Mouse (Mus musculus): ENCODE measurements around the gene Dennd4a. TPM values are rescaled to one million over a fixed set of nuclear protein-coding genes. Genes with fewer than 3 reads are reported as not detected.
A peak's percentile ranks its signal among the peaks of the same experiment; 100 is the strongest.
"Not testable (repeated sequence)": the region's sequence is repeated elsewhere in the genome, so short reads cannot be mapped to it uniquely, and the experiment has no call there.

The Dennd4a gene
- polyA plus RNA-seq, 1 experiment from 2014 or later = 22.6 TPM

DNA sequence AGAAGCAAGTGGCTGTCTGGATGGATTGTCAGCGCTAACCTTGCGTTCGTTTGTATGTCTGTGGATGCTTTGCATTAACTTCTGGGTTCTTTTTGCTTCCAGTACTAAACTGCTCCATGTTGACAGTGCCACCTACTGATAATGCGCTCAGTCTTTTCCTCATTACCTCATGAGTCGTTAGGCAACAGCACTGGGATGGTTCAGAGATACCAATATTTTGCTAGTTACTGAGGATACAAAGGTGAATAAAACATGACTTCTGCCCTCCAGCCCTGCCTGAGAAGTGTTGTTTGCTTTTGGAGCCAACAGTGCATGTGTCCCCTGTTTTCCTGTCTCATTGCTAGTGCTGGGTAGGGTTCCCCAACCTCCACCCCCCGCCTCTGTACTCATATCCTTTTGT is 3.1 kb downstream of the Dennd4a start:
- H3K27ac ChIP-seq (ENCODE audit: low read depth, low read length) = no peak overlapping the region
- no peak overlapping the region for H3K4me3 ChIP-seq (ENCODE audit: low read depth, low read length)

DNA sequence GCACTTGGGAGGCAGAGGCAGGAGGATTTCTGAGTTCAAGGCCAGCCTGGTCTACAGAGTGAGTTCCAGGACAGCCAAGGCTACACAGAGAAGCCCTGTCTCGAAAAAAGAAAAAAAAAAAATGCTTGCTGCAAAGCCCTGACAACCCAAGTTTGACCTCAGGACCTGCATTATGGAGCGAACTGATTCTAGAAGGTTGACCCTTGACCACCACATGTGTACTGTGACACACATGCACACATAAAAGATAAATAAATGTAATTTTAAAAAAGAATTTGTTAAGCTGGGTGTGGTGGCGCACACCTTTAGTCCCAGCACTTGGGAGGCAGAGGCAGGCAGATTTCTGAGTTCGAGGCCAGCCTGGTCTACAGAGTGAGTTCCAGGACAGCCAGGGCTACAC is 8.5 kb downstream of the Dennd4a start:
- not testable (repeated sequence) for H3K27me3 ChIP-seq (replicated peaks; ENCODE audit: control insufficient read depth, insufficient read depth, low read length); H3K27ac ChIP-seq (ENCODE audit: low read depth, low read length); DNase-seq (ENCODE audit: low spot score); H3K4me3 ChIP-seq (ENCODE audit: low read depth, low read length); H3K4me2 ChIP-seq; H3K36me3 ChIP-seq (ENCODE audit: control insufficient read depth, insufficient read depth, low read length); ATAC-seq (replicated peaks; ENCODE audit: low FRiP score); H3K9ac ChIP-seq (ENCODE audit: low read depth, low read length); H3K4me1 ChIP-seq (replicated peaks; ENCODE audit: control insufficient read depth, insufficient read depth, low read length); H3K9me3 ChIP-seq (ENCODE audit: control insufficient read depth, low read length)
- WGBS = 96% methylated on average over 4 of the region's 4 CpGs

More for the DNA sequence above, 3.1 kb downstream of the Dennd4a start:
- no peaks in the 10 kb centered on the region for H3K9me3 ChIP-seq (ENCODE audit: control insufficient read depth, low read length)
- H3K9ac ChIP-seq (ENCODE audit: low read depth, low read length) = no peak overlapping the region
- ATAC-seq (replicated peaks; ENCODE audit: low FRiP score) (no peak), DNase-seq (ENCODE audit: low spot score) (no peak)
- H3K36me3 ChIP-seq (ENCODE audit: control insufficient read depth, insufficient read depth, low read length) = no peaks in the 10 kb centered on the region
- peaks cover 14% of the 10 kb centered on the region; the same call in 1 of the 2 replicates for H3K4me1 ChIP-seq (replicated peaks; ENCODE audit: control insufficient read depth, insufficient read depth, low read length)
- H3K27me3 ChIP-seq (replicated peaks; ENCODE audit: control insufficient read depth, insufficient read depth, low read length) = no peaks in the 10 kb centered on the region
- H3K4me2 ChIP-seq = no peak overlapping the region
- 76% methylated on average over 6 of the region's 6 CpGs for WGBS

DNA sequence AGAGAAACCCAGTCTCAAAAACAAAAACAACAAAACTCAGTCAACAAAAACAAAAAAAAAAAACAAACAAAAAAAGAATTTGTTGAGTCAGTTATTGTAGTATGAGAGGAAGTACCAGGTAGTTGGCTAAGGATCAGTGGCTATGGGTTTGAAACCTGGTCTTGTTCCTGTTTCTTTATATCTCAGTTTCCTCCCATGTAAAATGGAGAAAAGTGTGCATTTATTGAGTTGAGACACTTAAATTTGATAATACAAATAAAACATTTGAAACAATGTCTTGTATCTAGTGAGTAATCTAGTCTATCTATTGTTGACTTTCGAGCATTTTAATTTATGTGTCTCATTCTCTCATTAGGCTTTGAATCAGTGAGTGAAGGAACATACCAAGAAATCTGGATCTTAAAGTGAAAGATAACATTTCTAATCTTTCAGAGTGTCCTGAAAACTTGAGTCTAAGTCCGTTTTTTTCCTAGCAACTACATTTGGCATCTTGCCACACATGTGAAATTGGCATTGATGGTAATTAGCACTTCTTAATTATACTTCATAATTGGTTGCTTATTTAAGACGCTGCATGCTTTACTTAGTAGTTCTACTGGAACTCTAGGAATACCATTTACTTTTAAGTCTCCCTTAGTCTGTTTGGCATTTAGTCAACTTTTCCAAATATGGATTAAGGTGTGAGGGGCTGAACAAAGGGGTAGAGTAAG is 9.1 kb downstream of the Dennd4a start:
- peaks cover 7% of the 10 kb centered on the region for H3K4me1 ChIP-seq (replicated peaks; ENCODE audit: control insufficient read depth, insufficient read depth, low read length)
- H3K27me3 ChIP-seq (replicated peaks; ENCODE audit: control insufficient read depth, insufficient read depth, low read length) = no peaks in the 10 kb centered on the region
- H3K9me3 ChIP-seq (ENCODE audit: control insufficient read depth, low read length) = no peaks in the 10 kb centered on the region
- ATAC-seq (replicated peaks; ENCODE audit: low FRiP score) (no peak), DNase-seq (ENCODE audit: low spot score) (no peak)
- 76% methylated on average over 3 of the region's 3 CpGs for WGBS
- no peak overlapping the region for H3K9ac ChIP-seq (ENCODE audit: low read depth, low read length)
- H3K36me3 ChIP-seq (ENCODE audit: control insufficient read depth, insufficient read depth, low read length) = no peaks in the 10 kb centered on the region
- H3K27ac ChIP-seq (ENCODE audit: low read depth, low read length) = no peak overlapping the region
- H3K4me3 ChIP-seq (ENCODE audit: low read depth, low read length) = no peak overlapping the region
- no peak overlapping the region for H3K4me2 ChIP-seq

DNA sequence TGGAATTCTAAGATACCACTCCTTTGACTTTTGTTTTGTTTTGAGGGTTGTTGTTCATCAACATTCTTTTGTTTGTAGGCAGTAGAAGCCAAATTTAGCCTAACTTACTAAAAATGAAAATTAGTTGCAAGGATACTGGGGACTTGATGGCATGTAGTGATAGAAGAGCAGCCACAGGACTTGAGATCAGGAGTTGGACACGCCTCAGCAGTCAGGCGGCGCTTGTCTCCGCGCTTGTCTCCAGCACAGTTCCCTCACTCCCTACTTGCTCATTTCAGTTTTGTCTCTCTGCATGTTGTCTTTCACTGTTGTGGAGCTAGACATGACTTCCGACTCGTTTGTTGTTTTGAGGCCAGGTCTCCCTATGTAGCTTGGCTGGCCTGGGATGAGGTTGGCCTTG is 11.1 kb downstream of the Dennd4a start:
- Histone ChIP-seq H3K4me3 (ENCODE audit: low read depth, low read length) (no peak overlapping the region), H3K4me1 (replicated peaks; ENCODE audit: control insufficient read depth, insufficient read depth, low read length) (peaks cover 7% of the 10 kb centered on the region), H3K36me3 (ENCODE audit: control insufficient read depth, insufficient read depth, low read length) (no peaks in the 10 kb centered on the region), H3K9me3 (ENCODE audit: control insufficient read depth, low read length) (no peaks in the 10 kb centered on the region), H3K27ac (ENCODE audit: low read depth, low read length) (no peak overlapping the region), H3K9ac (ENCODE audit: low read depth, low read length) (no peak overlapping the region), H3K4me2 (peak overlapping the region; percentile 26; the same call in 1 of the 2 replicates), H3K27me3 (replicated peaks; ENCODE audit: control insufficient read depth, insufficient read depth, low read length) (no peaks in the 10 kb centered on the region)
- no peak for DNase-seq (ENCODE audit: low spot score)
- WGBS = 75% methylated on average over 7 of the region's 7 CpGs
- no peak for ATAC-seq (replicated peaks; ENCODE audit: low FRiP score)

DNA sequence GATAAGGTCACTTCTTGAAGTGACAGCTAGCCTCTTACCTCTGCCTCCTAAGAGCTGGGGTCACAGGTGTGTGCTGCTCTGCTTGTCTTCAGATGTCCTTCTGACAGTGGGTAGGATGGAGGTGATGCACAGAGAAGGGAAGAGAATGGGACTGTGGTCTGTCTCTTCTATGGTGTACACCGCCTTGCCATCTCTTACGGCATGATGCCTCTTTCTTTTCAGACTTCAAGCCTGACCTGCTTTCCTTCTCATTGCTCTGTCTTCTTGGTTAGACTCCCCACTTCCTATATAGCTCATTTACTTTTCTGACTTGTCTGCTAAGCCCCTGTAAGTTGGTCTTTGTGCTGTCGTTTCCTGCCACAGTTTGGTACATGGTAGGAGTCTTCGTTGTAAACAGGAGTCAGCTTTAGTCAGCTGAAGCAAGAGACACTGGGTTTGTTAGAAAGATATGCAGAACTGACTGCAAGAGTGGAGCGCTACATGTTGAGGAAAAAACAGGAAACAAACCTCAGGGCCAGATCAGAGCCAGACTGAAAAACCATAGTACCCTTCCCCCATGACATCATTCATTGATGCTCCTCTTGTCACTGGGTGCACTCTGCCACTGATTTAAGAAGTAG is 13.4 kb downstream of the Dennd4a start:
- Histone ChIP-seq H3K9me3 (ENCODE audit: control insufficient read depth, low read length) (no peaks in the 10 kb centered on the region), H3K4me3 (ENCODE audit: low read depth, low read length) (no peak overlapping the region), H3K27ac (ENCODE audit: low read depth, low read length) (no peak overlapping the region), H3K9ac (ENCODE audit: low read depth, low read length) (no peak overlapping the region), H3K36me3 (ENCODE audit: control insufficient read depth, insufficient read depth, low read length) (no peaks in the 10 kb centered on the region), H3K4me1 (replicated peaks; ENCODE audit: control insufficient read depth, insufficient read depth, low read length) (peaks cover 7% of the 10 kb centered on the region), H3K4me2 (no peak overlapping the region), H3K27me3 (replicated peaks; ENCODE audit: control insufficient read depth, insufficient read depth, low read length) (no peaks in the 10 kb centered on the region)
- WGBS = 64% methylated on average over 5 of the region's 5 CpGs
- DNase-seq (ENCODE audit: low spot score) (no peak), ATAC-seq (replicated peaks; ENCODE audit: low FRiP score) (no peak)

DNA sequence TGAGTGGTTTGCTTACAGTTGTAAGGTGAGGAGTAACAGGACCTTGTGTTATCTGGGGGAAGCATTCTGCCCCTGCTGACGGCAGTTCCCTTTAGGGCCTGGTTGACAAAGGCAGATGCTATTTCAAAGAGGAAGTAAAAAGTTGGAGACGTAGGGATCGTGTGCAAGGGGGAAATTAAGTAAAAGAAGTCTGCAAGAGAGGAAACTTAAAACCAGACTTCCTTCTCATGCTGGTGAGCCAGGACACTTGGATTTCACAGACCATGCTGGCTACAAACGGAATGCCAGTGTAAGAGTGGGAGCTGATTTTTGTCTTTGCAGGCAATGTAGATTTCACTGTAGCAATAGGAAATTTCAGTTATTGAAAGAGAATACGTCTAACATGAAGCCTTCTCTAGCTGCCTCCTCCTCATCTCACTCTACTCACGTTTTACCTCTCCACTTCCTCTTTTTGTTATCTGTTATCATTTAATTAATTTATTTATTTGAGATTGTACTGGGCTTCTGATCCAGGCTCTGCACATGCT is 19.0 kb downstream of the Dennd4a start:
- peak; percentile 74 for ATAC-seq (replicated peaks; ENCODE audit: low FRiP score)
- DNase-seq (ENCODE audit: low spot score) = peak; percentile 38
- Histone ChIP-seq H3K4me2 (peak overlapping the region; percentile 54), H3K27ac (ENCODE audit: low read depth, low read length) (peak overlapping the region; percentile 81), H3K9ac (ENCODE audit: low read depth, low read length) (peak overlapping the region; percentile 22; the same call in 1 of the 2 replicates), H3K27me3 (replicated peaks; ENCODE audit: control insufficient read depth, insufficient read depth, low read length) (no peaks in the 10 kb centered on the region), H3K4me1 (replicated peaks; ENCODE audit: control insufficient read depth, insufficient read depth, low read length) (peaks cover 18% of the 10 kb centered on the region), H3K4me3 (ENCODE audit: low read depth, low read length) (peak overlapping the region; percentile 8; the same call in 1 of the 2 replicates), H3K36me3 (ENCODE audit: control insufficient read depth, insufficient read depth, low read length) (no peaks in the 10 kb centered on the region), H3K9me3 (ENCODE audit: control insufficient read depth, low read length) (no peaks in the 10 kb centered on the region)
- 29% methylated on average over 6 of the region's 6 CpGs for WGBS

DNA sequence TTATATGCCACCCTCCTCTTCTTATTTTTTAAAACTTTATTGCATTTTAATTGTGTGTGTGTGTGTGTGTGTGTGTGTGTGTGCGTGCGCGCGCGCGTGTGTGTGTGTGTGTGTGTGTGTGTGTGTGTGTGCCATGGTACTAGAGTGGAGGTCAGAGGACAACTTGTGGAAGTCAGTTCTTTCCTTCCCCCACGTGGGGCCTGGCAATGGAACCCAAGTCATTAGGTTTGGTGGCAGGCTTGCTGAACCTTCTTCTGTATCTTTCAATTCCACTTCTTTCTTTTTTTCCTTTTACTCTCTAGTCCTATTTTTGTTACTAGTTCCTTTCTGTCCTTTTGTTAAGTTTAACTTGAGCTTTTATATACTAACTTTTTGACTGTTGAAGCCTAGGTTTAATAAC is 19.5 kb downstream of the Dennd4a start:
- H3K4me1 ChIP-seq (replicated peaks; ENCODE audit: control insufficient read depth, insufficient read depth, low read length) = peaks cover 18% of the 10 kb centered on the region
- no peak overlapping the region for H3K9ac ChIP-seq (ENCODE audit: low read depth, low read length)
- 75% methylated on average over 7 of the region's 7 CpGs for WGBS
- no peak overlapping the region for H3K4me3 ChIP-seq (ENCODE audit: low read depth, low read length)
- H3K27me3 ChIP-seq (replicated peaks; ENCODE audit: control insufficient read depth, insufficient read depth, low read length) = no peaks in the 10 kb centered on the region
- no peaks in the 10 kb centered on the region for H3K36me3 ChIP-seq (ENCODE audit: control insufficient read depth, insufficient read depth, low read length)
- peak overlapping the region; percentile 54; the same call in 1 of the 2 replicates for H3K4me2 ChIP-seq
- ATAC-seq (replicated peaks; ENCODE audit: low FRiP score) (no peak), DNase-seq (ENCODE audit: low spot score) (no peak)
- H3K27ac ChIP-seq (ENCODE audit: low read depth, low read length) = peak overlapping the region; percentile 81; the same call in 1 of the 2 replicates
- no peaks in the 10 kb centered on the region for H3K9me3 ChIP-seq (ENCODE audit: control insufficient read depth, low read length)

DNA sequence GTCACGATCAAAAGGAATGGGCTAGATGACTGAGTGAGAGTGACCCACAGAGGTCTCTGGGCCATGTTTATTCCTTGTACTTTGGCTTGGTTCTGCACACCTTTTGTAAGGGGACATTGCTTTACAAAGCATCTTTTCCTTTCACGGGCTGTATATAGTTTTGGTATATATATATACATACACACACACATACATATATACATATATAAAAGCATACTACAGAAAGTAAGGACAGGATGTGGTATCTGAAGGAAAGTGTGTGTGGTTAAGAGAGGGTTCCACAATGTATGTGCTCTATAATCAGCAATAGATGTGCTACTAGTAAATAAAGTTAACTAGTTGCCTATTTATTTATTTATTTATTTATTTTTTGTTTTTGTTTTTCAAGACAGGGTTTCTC is 20.6 kb downstream of the Dennd4a start:
- H3K36me3 ChIP-seq (ENCODE audit: control insufficient read depth, insufficient read depth, low read length) = no peaks in the 10 kb centered on the region
- no peak overlapping the region for H3K9ac ChIP-seq (ENCODE audit: low read depth, low read length)
- H3K9me3 ChIP-seq (ENCODE audit: control insufficient read depth, low read length) = no peaks in the 10 kb centered on the region
- ATAC-seq (replicated peaks; ENCODE audit: low FRiP score) (no peak), DNase-seq (ENCODE audit: low spot score) (no peak)
- no peak overlapping the region for H3K4me2 ChIP-seq
- H3K4me1 ChIP-seq (replicated peaks; ENCODE audit: control insufficient read depth, insufficient read depth, low read length) = peaks cover 18% of the 10 kb centered on the region
- 89% methylated on average over 2 of the region's 2 CpGs for WGBS
- H3K4me3 ChIP-seq (ENCODE audit: low read depth, low read length) = no peak overlapping the region
- no peak overlapping the region for H3K27ac ChIP-seq (ENCODE audit: low read depth, low read length)
- H3K27me3 ChIP-seq (replicated peaks; ENCODE audit: control insufficient read depth, insufficient read depth, low read length) = no peaks in the 10 kb centered on the region

All from liver, embryonic 11.5 days (tissue).